Mouse (Mus musculus): ENCODE results near the gene Itpk1. TPM values are rescaled to one million over a fixed set of nuclear protein-coding genes. Genes with fewer than 3 reads are reported as not detected.

Gene Itpk1
- polyA plus RNA-seq, 1 experiment = 34.2 TPM

DNA sequence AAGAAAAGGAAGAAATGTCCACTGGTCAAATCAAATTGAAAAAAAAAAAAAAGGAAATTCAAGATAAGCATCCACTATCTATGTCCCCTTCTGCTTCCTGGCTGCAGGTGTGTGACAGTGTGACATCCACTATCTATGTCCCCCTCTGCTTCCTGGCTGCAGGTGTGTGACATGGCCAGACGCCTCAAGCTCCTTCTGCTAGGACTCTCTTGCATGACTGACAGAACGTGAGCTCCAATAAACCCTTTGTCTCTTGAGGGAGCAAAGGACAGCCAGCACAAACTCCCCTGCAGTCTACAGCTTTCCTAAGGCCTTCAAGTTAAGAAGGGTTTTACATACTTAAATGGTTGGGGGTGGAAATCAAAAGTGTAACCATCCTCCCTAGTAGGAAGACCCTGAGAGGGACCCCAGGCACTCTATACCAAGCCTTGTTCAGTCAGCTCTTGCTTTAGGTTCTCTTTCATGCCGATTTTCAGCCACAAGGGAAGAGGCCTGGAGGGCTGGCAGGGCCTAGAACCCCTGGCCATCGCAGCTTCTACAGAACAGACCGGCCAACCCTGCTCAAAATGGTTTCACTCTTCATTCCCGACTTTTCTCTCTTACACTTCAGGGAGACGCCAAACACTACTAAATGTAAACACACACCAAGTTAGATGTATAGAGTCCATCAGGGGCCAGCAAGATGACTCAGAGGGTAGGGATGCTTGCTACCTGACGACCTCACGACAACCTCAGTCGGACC is 10.1 kb upstream of the Itpk1 start:
- Histone ChIP-seq H3K27me3 (ENCODE audit: control insufficient read depth, insufficient read depth, low read length) (no peaks in the 10 kb centered on the region), H3K27ac (ENCODE audit: control insufficient read depth, insufficient read depth, low read length) (no peak overlapping the region), H3K4me3 (ENCODE audit: control insufficient read depth, insufficient read depth, low read length) (no peak overlapping the region), H3K36me3 (ENCODE audit: control insufficient read depth, insufficient read depth, low read length) (no peaks in the 10 kb centered on the region), H3K4me1 (replicated peaks; ENCODE audit: control insufficient read depth, insufficient read depth, low read length) (peaks cover 6% of the 10 kb centered on the region)
- 94% methylated on average over 10 of the region's 10 CpGs for WGBS
- TF ChIP-seq POLR2A (IDR thresholded peaks at IDR 0.05; ENCODE audit: control insufficient read depth, extremely low read depth, insufficient read depth, low read length, poor library complexity) (no peak), CTCF (IDR thresholded peaks at IDR 0.05; ENCODE audit: borderline replicate concordance, control insufficient read depth, extremely low read depth, insufficient read depth, low read length, poor library complexity) (no peak)
- no peak for DNase-seq

GRCm38 (mm10) chr12:102714116-102714515 is 9.4 kb upstream of the Itpk1 start:
- H3K4me3 ChIP-seq (ENCODE audit: control insufficient read depth, insufficient read depth, low read length) = no peak overlapping the region
- H3K36me3 ChIP-seq (ENCODE audit: control insufficient read depth, insufficient read depth, low read length) = no peaks in the 10 kb centered on the region
- no peak for DNase-seq
- H3K4me1 ChIP-seq (replicated peaks; ENCODE audit: control insufficient read depth, insufficient read depth, low read length) = peaks cover 6% of the 10 kb centered on the region
- 86% methylated on average over 2 of the region's 2 CpGs for WGBS
- no peak for TF ChIP-seq POLR2A (IDR thresholded peaks at IDR 0.05; ENCODE audit: control insufficient read depth, extremely low read depth, insufficient read depth, low read length, poor library complexity)
- no peak for TF ChIP-seq CTCF (IDR thresholded peaks at IDR 0.05; ENCODE audit: borderline replicate concordance, control insufficient read depth, extremely low read depth, insufficient read depth, low read length, poor library complexity)
- H3K27ac ChIP-seq (ENCODE audit: control insufficient read depth, insufficient read depth, low read length) = no peak overlapping the region
- H3K27me3 ChIP-seq (ENCODE audit: control insufficient read depth, insufficient read depth, low read length) = no peaks in the 10 kb centered on the region

GRCm38 (mm10) chr12:102713153-102713865 is 8.6 kb upstream of the Itpk1 start:
- Histone ChIP-seq H3K4me3 (ENCODE audit: control insufficient read depth, insufficient read depth, low read length) (no peak overlapping the region), H3K36me3 (ENCODE audit: control insufficient read depth, insufficient read depth, low read length) (no peaks in the 10 kb centered on the region), H3K4me1 (replicated peaks; ENCODE audit: control insufficient read depth, insufficient read depth, low read length) (peaks cover 6% of the 10 kb centered on the region), H3K27me3 (ENCODE audit: control insufficient read depth, insufficient read depth, low read length) (no peaks in the 10 kb centered on the region), H3K27ac (ENCODE audit: control insufficient read depth, insufficient read depth, low read length) (no peak overlapping the region)
- TF ChIP-seq POLR2A (IDR thresholded peaks at IDR 0.05; ENCODE audit: control insufficient read depth, extremely low read depth, insufficient read depth, low read length, poor library complexity) (no peak), CTCF (IDR thresholded peaks at IDR 0.05; ENCODE audit: borderline replicate concordance, control insufficient read depth, extremely low read depth, insufficient read depth, low read length, poor library complexity) (no peak)
- no peak for DNase-seq
- WGBS = 52% methylated on average over 20 of the region's 20 CpGs

DNA sequence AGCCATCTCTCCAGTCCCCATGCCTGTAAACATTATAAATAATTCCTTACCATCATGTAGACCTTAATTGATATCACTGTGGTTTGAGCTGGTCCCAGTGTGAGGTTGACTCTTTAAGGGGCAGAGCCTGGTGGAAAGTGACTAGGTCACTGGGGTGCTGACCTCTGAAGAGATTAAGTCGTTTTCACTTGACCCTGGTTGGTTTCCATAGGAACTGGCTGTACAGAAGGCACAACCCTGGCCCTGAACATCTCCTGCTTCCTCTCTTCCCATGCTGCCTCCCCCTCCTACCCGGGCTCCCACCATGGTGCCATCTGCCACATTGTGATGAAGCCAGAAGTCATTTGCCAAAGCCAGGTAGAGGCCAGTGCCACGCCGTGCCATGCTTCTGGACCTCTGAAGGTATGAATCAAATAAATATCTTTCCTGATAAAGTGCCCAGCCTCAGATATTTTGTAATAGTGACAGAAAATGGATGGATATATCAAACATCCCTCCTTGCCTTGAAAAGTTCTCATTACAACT is 6.2 kb upstream of the Itpk1 start:
- peaks cover 6% of the 10 kb centered on the region for H3K4me1 ChIP-seq (replicated peaks; ENCODE audit: control insufficient read depth, insufficient read depth, low read length)
- no peaks in the 10 kb centered on the region for H3K27me3 ChIP-seq (ENCODE audit: control insufficient read depth, insufficient read depth, low read length)
- TF ChIP-seq CTCF (IDR thresholded peaks at IDR 0.05; ENCODE audit: borderline replicate concordance, control insufficient read depth, extremely low read depth, insufficient read depth, low read length, poor library complexity) (no peak), POLR2A (IDR thresholded peaks at IDR 0.05; ENCODE audit: control insufficient read depth, extremely low read depth, insufficient read depth, low read length, poor library complexity) (no peak)
- DNase-seq = no peak
- H3K4me3 ChIP-seq (ENCODE audit: control insufficient read depth, insufficient read depth, low read length) = no peak overlapping the region
- H3K27ac ChIP-seq (ENCODE audit: control insufficient read depth, insufficient read depth, low read length) = no peak overlapping the region
- no peaks in the 10 kb centered on the region for H3K36me3 ChIP-seq (ENCODE audit: control insufficient read depth, insufficient read depth, low read length)
- 91% methylated on average over 4 of the region's 4 CpGs for WGBS

DNA sequence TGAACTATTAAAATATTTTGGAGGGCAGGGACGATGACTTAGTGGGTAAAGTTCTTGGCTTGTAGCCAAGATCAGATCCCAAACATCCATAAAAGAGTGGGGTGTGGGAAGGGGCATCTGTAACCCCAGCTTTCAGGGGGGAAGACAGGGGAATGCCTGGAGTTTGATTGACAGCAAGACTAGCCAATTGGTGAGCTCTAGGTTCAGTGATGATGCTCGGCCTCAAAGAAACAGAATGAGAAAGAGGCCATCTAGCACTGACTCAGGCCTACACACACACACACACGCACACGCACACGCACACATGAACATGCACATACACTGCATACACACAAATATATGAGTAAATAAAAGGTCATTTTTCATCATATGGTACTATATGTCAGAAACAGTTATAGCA is 5.2 kb upstream of the Itpk1 start:
- no peak overlapping the region for H3K27ac ChIP-seq (ENCODE audit: control insufficient read depth, insufficient read depth, low read length)
- no peaks in the 10 kb centered on the region for H3K27me3 ChIP-seq (ENCODE audit: control insufficient read depth, insufficient read depth, low read length)
- DNase-seq = no peak
- 95% methylated on average over 5 of the region's 5 CpGs for WGBS
- no peaks in the 10 kb centered on the region for H3K36me3 ChIP-seq (ENCODE audit: control insufficient read depth, insufficient read depth, low read length)
- no peak overlapping the region for H3K4me3 ChIP-seq (ENCODE audit: control insufficient read depth, insufficient read depth, low read length)
- H3K4me1 ChIP-seq (replicated peaks; ENCODE audit: control insufficient read depth, insufficient read depth, low read length) = peaks cover 10% of the 10 kb centered on the region
- TF ChIP-seq CTCF (IDR thresholded peaks at IDR 0.05; ENCODE audit: borderline replicate concordance, control insufficient read depth, extremely low read depth, insufficient read depth, low read length, poor library complexity) = no peak
- no peak for TF ChIP-seq POLR2A (IDR thresholded peaks at IDR 0.05; ENCODE audit: control insufficient read depth, extremely low read depth, insufficient read depth, low read length, poor library complexity)

DNA sequence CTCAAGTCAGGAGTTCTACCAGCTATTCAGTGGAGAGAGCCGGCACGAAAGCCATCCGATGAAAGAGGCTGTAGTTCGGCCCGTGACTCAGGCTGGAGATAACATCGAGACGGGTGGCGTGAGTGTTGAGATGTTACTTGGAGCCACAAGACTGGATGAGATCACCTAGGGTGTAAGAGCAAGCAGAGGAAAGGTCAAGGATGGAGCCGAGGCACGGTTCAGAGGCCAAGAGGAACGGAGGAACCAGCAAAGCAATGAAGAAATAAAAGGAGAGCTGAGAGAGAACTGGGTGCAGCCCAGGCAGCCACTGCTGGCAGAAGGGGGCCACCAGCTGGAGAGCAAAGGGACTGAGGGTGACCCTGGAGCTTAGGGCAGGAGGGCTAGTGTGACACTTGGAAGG is 3.5 kb upstream of the Itpk1 start:
- DNase-seq = no peak
- no peak for TF ChIP-seq POLR2A (IDR thresholded peaks at IDR 0.05; ENCODE audit: control insufficient read depth, extremely low read depth, insufficient read depth, low read length, poor library complexity)
- no peak for TF ChIP-seq CTCF (IDR thresholded peaks at IDR 0.05; ENCODE audit: borderline replicate concordance, control insufficient read depth, extremely low read depth, insufficient read depth, low read length, poor library complexity)
- Histone ChIP-seq H3K4me1 (replicated peaks; ENCODE audit: control insufficient read depth, insufficient read depth, low read length) (peaks cover 19% of the 10 kb centered on the region), H3K27me3 (ENCODE audit: control insufficient read depth, insufficient read depth, low read length) (no peaks in the 10 kb centered on the region), H3K4me3 (ENCODE audit: control insufficient read depth, insufficient read depth, low read length) (no peak overlapping the region), H3K27ac (ENCODE audit: control insufficient read depth, insufficient read depth, low read length) (no peak overlapping the region), H3K36me3 (ENCODE audit: control insufficient read depth, insufficient read depth, low read length) (no peaks in the 10 kb centered on the region)
- 91% methylated on average over 11 of the region's 11 CpGs for WGBS
